Mouse (Mus musculus) urinary bladder, postnatal 36 days (tissue): Measurements from ENCODE around the gene Mcpt2.
"Not testable (repeated sequence)": the region's sequence is repeated elsewhere in the genome, so short reads cannot be mapped to it uniquely, and the experiment has no call there.

Experiments
- DNase-seq, 2 experiments: peaks; one replicate each; pipeline ENCODE4 v3.0.0; 2022; ENCODE audit warnings: low spot score in 2 of 2, mixed read lengths in 1 of 2

The Mcpt2 gene

GRCm38 (mm10) chr14:56041792-56042191 is at the start of gene Mcpt2:
Mcpt2 (plus strand) TSS chr14:56042041.
- DNase-seq = not testable (repeated sequence)

- DNase-seq = no peak
These were observed 28.7 kb upstream of the Mcpt2 start for GRCm38 (mm10) chr14:56013147-56013546.

GRCm38 (mm10) chr14:56013924-56014323 is 27.9 kb upstream of the Mcpt2 start:
- no peak for DNase-seq

DNA sequence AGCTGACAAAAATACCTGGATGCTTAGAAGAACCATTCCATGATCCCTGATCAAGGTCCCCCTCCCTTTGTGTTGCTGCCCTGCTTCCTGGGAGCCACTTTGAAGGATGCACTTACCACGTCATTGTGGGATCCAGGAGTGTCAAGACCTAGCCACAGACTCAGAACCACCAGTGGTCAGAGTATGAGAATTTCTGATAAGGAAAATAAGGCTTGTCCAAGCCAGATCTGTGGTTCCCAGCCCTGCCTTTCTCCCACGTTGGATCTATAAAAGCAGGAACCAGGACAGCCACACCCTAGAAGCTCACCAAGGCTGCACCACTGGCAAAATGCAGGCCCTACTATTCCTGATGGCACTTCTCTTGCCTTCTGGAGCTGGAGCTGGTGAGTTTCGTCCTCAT is 24.2 kb upstream of the Mcpt2 start, which contains the start of gene Mcpt1:
Gene Mcpt1, plus strand, starts transcription at position 301 of the 400 bp plus-strand sequence.
- DNase-seq = not testable (repeated sequence)

GRCm38 (mm10) chr14:56019446-56019845 is 22.4 kb upstream of the Mcpt2 start:
- DNase-seq = no peak

DNA sequence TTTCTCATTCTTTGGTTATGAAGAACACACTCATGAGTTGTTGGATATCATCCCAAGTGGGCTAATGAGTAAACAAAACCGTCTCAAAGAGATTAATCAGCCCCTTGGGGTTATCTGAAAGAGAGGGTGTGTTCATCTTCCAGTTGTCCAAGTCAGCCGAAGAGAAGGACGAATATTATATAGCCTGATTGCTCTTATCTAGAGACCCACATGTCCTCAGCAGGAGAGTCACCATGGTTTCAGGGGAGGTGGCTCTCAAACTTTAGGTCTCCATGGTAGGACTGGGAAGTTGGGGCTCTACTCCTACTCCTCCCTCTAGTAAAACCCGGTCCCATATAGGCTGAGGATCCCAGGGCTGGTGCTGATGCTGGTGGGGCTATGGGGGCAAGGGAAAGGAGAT is 20.5 kb upstream of the Mcpt2 start:
- not testable (repeated sequence) for DNase-seq

DNA sequence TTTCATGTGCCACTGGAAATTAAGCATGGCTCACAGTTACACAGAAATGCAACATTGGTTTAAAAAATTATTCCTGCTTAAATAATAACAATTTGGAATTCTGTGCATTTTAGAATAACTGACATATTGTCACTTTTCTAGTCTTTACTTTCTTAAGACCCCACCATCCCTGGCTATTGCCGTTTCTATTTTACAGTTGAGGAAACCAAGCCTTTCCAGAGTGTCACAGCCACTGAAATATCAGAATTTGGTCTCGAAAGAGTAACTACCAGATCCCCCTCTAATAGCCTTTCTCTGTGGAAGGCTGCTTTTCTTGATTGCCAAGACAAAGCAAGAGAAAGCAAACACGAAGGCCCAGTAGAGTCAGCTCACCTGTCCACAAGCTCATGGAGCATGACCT is 11.4 kb upstream of the Mcpt2 start, which contains the start of gene Mcpt9:
Gene Mcpt9, minus strand, starts transcription at position 101 of the 400 bp plus-strand sequence.
- DNase-seq = not testable (repeated sequence)

DNA sequence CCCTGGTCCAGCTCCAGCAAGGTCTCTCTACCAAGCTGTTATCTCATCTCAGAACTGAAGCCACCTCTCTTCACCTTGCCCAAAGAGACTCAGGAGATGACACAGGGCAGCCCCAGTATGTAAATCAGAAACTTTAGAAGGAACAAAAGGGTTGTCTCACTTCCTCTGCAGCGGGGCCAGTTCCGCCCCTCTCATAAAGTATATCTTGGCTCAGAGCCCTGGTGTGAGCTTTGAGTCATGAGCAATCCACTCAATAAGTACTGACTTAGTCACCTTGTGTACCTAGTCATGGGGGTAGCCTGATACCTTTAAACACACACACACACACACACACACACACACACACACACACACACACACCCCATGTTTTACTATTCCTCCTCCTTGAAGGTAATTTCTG is 7.4 kb upstream of the Mcpt2 start:
- DNase-seq = peak; percentile 42 to 44

DNA sequence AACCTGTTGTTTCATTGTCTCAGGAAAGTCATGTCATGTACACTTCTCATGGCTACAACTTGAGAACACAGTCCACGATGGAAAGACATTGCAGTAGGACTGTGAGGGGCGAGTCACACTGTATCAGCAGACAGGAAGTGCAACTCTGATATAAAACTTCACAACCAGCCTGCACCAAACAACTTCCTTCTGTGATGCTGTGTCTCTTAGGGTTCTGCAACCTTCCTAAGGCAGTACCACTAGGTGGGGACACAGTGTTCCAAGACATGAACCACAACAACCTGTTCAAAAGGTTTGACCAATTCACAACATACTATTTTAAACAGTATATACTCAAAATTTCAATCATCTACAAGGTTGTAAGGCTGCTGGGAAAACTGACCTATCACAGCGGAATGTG is 13.6 kb downstream of the Mcpt2 start:
- DNase-seq = no peak

DNA sequence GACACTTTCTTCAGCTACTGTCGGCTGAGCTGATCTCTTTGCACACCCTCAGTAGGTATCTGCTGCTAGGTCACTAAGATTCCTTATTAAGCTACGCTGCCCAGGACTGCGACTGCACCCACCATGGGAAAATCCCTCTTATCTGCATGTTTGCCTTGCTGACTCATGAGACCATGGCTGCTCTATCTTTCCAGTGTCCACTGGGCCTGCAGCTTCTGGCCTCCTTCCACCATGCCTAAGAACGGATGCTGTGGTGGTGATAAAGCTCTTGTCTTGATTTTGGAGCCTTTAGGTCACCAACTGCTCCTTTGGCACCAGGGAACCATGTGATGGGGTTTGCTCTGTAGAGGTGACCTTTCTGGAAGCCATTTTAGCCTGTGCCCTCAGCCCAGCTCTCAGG is 15.9 kb downstream of the Mcpt2 start:
- DNase-seq = no peak

GRCm38 (mm10) chr14:56062213-56062612 is 20.4 kb downstream of the Mcpt2 start, which contains the start of gene Mcpt4:
Mcpt4 (minus strand) TSS chr14:56062313.
- not testable (repeated sequence) for DNase-seq

DNA sequence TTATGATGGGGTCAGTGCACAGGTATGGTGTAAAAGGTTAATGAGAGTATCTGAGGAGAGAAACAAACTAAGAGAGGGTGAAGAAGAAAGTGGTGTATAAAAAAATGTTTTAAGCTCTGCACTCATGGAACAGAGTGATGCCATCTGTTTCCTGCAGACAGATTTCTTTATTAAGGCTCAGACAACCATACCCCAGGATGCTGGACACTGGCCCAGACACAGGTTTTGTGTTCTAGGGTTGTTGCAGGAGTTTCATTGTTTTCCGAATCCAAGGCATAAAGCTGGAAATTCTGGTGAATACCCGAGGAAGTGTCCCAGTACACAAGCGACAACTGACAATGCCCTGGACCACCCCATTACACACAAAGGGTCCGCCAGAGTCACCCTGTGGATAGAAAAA is 40.2 kb downstream of the Mcpt2 start:
- no peak for DNase-seq

- no peak for DNase-seq
These were observed 43.3 kb downstream of the Mcpt2 start, which contains the start of gene Mcpt8 for GRCm38 (mm10) chr14:56085167-56085566. Mcpt8 (minus strand) TSS chr14:56085273.

GRCm38 (mm10) chr14:56086711-56087110 is 44.9 kb downstream of the Mcpt2 start:
- no peak for DNase-seq

DNA sequence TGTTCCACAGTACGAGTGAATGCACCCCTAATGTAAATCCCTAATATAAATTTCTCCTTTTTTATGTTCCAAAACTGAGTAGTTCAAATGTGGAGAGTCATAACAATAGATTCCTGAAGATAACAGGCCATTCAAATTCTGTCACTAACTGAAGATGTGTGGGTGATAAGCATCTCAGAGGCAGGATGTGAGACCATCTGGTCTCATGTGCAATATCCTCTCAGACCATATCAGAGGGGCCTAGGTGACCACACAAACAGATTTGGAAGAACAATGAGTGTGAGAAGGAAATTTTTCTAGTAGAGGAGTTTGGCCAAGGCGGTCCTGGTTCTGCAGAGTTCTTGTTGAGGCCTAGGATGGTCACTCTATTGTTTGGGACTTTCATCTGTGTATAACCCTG is 51.5 kb downstream of the Mcpt2 start:
- no peak for DNase-seq
